Mouse (Mus musculus) retina, adult 2 months (tissue): ENCODE results near the gene Anapc7.
"Not testable (repeated sequence)": the region's sequence is repeated elsewhere in the genome, so short reads cannot be mapped to it uniquely, and the experiment has no call there.

ENCODE experiments used
- DNase-seq: peaks from one replicate; pipeline ENCODE4 v3.0.0-alpha.2; 2012; ENCODE audit warnings: low read depth, low spot score

The Anapc7 gene

GRCm38 (mm10) chr5:122405537-122405936 is 16.0 kb upstream of the Anapc7 start:
- DNase-seq: no peak

- DNase-seq: no peak
Measured at GRCm38 (mm10) chr5:122409692-122410645, 11.5 kb upstream of the Anapc7 start.

- no peak for DNase-seq
Measured at GRCm38 (mm10) chr5:122411892-122412291, 9.6 kb upstream of the Anapc7 start.

GRCm38 (mm10) chr5:122412826-122413225 is 8.7 kb upstream of the Anapc7 start:
- DNase-seq: no peak

- no peak for DNase-seq
Measured at GRCm38 (mm10) chr5:122414351-122414750, 7.1 kb upstream of the Anapc7 start.

- no peak for DNase-seq
Measured at GRCm38 (mm10) chr5:122415465-122415864, 6.0 kb upstream of the Anapc7 start.

GRCm38 (mm10) chr5:122420676-122421075 is 817 bp upstream of the Anapc7 start:
- DNase-seq: not testable (repeated sequence)

- peak; percentile 76 for DNase-seq
Measured at GRCm38 (mm10) chr5:122422071-122422964, 825 bp downstream of the Anapc7 start.

- DNase-seq: no peak
Measured at GRCm38 (mm10) chr5:122423083-122423482, 1.6 kb downstream of the Anapc7 start.

GRCm38 (mm10) chr5:122425550-122425949 is 4.1 kb downstream of the Anapc7 start:
- no peak for DNase-seq

- DNase-seq: no peak
Measured at GRCm38 (mm10) chr5:122430036-122430775, 8.7 kb downstream of the Anapc7 start.

- no peak for DNase-seq
Measured at GRCm38 (mm10) chr5:122431221-122431620, 9.7 kb downstream of the Anapc7 start.

- DNase-seq: no peak
Measured at GRCm38 (mm10) chr5:122434541-122434940, 13.0 kb downstream of the Anapc7 start.

- DNase-seq: no peak
Measured at GRCm38 (mm10) chr5:122439400-122440094, 18.1 kb downstream of the Anapc7 start.

GRCm38 (mm10) chr5:122440095-122440630 is 18.7 kb downstream of the Anapc7 start:
- no peak for DNase-seq

- DNase-seq: no peak
Measured at GRCm38 (mm10) chr5:122444492-122444891, 23.0 kb downstream of the Anapc7 start.

GRCm38 (mm10) chr5:122445051-122445610 is 23.6 kb downstream of the Anapc7 start:
- DNase-seq: no peak

GRCm38 (mm10) chr5:122447857-122448256 is 26.4 kb downstream of the Anapc7 start:
- no peak for DNase-seq

GRCm38 (mm10) chr5:122448869-122449268 is 27.4 kb downstream of the Anapc7 start:
- no peak for DNase-seq

- no peak for DNase-seq
Measured at GRCm38 (mm10) chr5:122449946-122450345, 28.5 kb downstream of the Anapc7 start.
